Mouse (Mus musculus): Measurements from ENCODE around the gene Mycbp2. TPM values are rescaled to one million over a fixed set of nuclear protein-coding genes. Genes with fewer than 3 reads are reported as not detected.

The Mycbp2 gene
- polyA plus RNA-seq, 1 experiment from 2014 or later = 16.5 TPM

GRCm38 (mm10) chr14:103150139-103150538, 196.5 kb downstream of the Mycbp2 start:
- no peaks in the 10 kb centered on the region for H3K4me1 ChIP-seq
- 86% methylated on average over 5 of the region's 5 CpGs for WGBS
- peaks cover 25% of the 10 kb centered on the region for H3K36me3 ChIP-seq
- H3K4me3 ChIP-seq = no peak overlapping the region
- H3K9me3 ChIP-seq = no peaks in the 10 kb centered on the region
- no peak overlapping the region for H3K27ac ChIP-seq
- H3K27me3 ChIP-seq = no peaks in the 10 kb centered on the region
- H3K4me2 ChIP-seq = no peak overlapping the region
- ATAC-seq (ENCODE audit: borderline replicate concordance, extremely low read depth, low FRiP score, low TSS enrichment) = no peak
- no peak overlapping the region for H3K9ac ChIP-seq

- no peak for ATAC-seq (ENCODE audit: borderline replicate concordance, extremely low read depth, low FRiP score, low TSS enrichment)
- H3K4me1 ChIP-seq = no peaks in the 10 kb centered on the region
- H3K9ac ChIP-seq = no peak overlapping the region
- no peaks in the 10 kb centered on the region for H3K9me3 ChIP-seq
- H3K27ac ChIP-seq = no peak overlapping the region
- H3K4me2 ChIP-seq = no peak overlapping the region
- H3K4me3 ChIP-seq = no peak overlapping the region
- no peaks in the 10 kb centered on the region for H3K27me3 ChIP-seq
- H3K36me3 ChIP-seq = peaks cover 40% of the 10 kb centered on the region
- 71% methylated on average over 2 of the region's 2 CpGs for WGBS
These were observed 214.6 kb downstream of the Mycbp2 start for GRCm38 (mm10) chr14:103131991-103132390.

GRCm38 (mm10) chr14:103125756-103126155, 220.9 kb downstream of the Mycbp2 start:
- H3K27me3 ChIP-seq = no peaks in the 10 kb centered on the region
- no peak overlapping the region for H3K9ac ChIP-seq
- H3K9me3 ChIP-seq = no peaks in the 10 kb centered on the region
- H3K27ac ChIP-seq = no peak overlapping the region
- H3K36me3 ChIP-seq = peaks cover 44% of the 10 kb centered on the region
- no peak overlapping the region for H3K4me3 ChIP-seq
- H3K4me1 ChIP-seq = no peaks in the 10 kb centered on the region
- no peak overlapping the region for H3K4me2 ChIP-seq
- no peak for ATAC-seq (ENCODE audit: borderline replicate concordance, extremely low read depth, low FRiP score, low TSS enrichment)
- WGBS = 79% methylated on average over 6 of the region's 6 CpGs

DNA sequence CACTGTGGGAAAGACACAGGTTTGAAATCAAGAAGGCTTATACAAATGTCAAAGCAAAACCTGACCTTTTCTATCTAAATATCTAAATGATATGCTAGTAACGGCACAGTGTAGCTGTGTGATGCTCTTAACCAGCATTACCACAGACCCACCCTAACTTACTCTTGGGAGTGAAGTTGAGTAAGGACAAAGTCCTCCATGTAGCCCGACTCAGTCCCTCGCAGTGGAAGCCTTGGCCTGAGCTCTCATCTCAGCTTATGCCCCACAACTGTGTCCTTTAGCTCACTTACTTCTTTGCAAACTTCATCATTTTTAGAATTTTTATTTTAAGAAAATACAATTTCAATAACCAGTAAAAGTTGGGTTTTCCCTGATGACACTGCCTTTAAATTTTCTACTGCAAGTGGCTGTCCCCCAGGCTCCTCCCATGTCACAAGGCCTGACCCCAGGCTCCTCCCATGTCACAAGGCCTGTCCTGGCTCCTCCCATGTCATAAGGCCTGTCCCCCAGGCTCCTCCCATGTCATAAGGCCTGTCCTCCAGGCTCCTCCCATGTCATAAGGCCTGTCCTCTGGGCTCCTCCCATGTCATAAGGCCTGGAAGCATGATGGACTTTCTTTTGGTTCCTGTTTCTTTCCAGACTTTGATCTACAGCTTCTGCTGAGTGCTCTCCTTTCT, 231.5 kb downstream of the Mycbp2 start:
- ATAC-seq (ENCODE audit: borderline replicate concordance, extremely low read depth, low FRiP score, low TSS enrichment) = no peak
- Histone ChIP-seq H3K27me3 (no peaks in the 10 kb centered on the region), H3K36me3 (peaks cover 43% of the 10 kb centered on the region), H3K4me1 (no peaks in the 10 kb centered on the region), H3K27ac (no peak overlapping the region), H3K9me3 (no peaks in the 10 kb centered on the region), H3K4me3 (no peak overlapping the region), H3K4me2 (no peak overlapping the region), H3K9ac (no peak overlapping the region)
- WGBS = 93% methylated on average over 3 of the region's 3 CpGs

DNA sequence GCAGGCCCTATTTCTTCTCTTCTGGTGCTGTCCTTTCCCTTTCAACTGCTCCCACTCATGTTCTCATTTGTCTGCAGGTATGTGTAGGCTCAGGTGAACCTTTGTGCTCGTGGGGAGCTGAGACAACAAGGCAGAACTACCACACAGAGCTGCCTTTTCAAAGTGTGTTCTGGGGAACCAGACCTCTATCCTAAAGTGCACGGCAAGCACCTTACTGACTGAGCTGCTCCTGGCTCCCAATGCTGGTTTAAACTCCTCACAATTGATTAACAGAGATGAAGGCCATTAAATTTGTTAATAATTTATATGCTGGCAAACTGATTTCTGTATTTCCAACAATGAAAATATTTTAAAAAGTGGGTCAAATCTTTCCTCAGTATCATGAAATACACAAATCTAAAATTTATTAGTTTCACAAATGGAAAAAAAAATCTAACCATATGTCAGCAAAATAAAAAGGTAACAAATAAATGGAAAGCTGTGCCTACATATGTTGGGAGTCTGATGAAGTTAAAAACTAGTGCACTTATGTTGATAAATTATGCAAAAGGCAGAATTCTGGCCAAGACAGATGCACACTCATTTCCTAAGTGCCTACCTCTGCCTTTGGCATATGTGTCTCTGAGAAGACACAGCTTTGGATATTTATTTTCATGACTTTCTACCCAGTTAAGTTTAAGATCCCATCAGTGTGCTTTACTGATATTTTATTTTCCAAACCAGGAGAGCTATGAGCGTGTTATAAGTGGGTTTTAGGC, 233.8 kb downstream of the Mycbp2 start:
- H3K27ac ChIP-seq = no peak overlapping the region
- no peak for ATAC-seq (ENCODE audit: borderline replicate concordance, extremely low read depth, low FRiP score, low TSS enrichment)
- WGBS = 87% methylated on average over 3 of the region's 3 CpGs

DNA sequence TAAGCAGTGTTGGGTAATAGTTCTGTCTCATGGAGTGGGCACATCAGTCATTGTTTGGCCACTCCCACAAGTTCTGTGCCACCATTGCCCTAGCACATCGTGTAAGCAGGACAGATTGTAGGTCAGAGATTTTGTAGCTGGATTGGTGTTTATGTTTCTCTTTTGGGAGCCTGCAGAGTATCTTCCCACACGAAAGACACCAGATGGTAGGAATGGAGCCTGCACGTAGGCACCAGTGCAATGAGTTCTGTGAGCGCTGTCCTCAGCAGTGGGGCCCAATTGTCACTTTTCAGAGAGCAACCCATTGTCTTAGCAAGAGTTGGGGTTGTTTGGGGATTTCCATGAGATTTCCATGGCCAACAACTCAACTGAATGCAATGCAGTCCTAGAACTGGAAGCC, 236.6 kb downstream of the Mycbp2 start:
- Histone ChIP-seq H3K4me3 (no peak overlapping the region), H3K4me1 (no peaks in the 10 kb centered on the region), H3K27ac (no peak overlapping the region), H3K4me2 (no peak overlapping the region), H3K9me3 (no peaks in the 10 kb centered on the region), H3K9ac (no peak overlapping the region), H3K27me3 (no peaks in the 10 kb centered on the region), H3K36me3 (peaks cover 7% of the 10 kb centered on the region)
- 83% methylated on average over 4 of the region's 4 CpGs for WGBS
- ATAC-seq (ENCODE audit: borderline replicate concordance, extremely low read depth, low FRiP score, low TSS enrichment) = no peak

More for the DNA sequence above, 233.8 kb downstream of the Mycbp2 start:
- Histone ChIP-seq H3K36me3 (peaks cover 30% of the 10 kb centered on the region), H3K27me3 (no peaks in the 10 kb centered on the region), H3K4me3 (no peak overlapping the region), H3K4me2 (no peak overlapping the region), H3K9me3 (no peaks in the 10 kb centered on the region), H3K4me1 (no peaks in the 10 kb centered on the region), H3K9ac (no peak overlapping the region)

DNA sequence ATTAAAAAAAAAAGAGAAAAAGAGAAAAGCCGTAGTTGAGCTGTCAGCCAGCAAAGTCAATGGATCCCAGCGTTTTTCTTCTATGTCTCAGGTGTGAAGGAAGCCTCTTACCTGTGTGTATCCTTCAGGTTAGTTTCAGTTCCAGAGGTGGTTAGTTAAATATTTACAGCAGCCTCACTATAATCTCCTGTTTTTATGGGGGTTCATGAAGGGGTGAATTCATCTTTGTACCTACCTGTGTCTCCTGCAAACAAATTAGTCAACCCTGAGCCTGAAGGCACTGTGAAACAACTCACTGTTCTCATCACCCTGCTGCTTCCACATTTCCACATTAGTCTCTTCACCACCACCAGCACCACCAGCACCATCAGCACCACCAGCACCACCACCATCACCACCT, 240.3 kb downstream of the Mycbp2 start:
- Histone ChIP-seq H3K4me1 (0 out of 2 replicates have a peak, but pooled peaks cover 4% of the 10 kb centered on the region), H3K4me2 (no peak overlapping the region), H3K4me3 (no peak overlapping the region), H3K27ac (no peak overlapping the region), H3K27me3 (no peaks in the 10 kb centered on the region), H3K9me3 (no peaks in the 10 kb centered on the region), H3K9ac (no peak overlapping the region), H3K36me3 (no peaks in the 10 kb centered on the region)
- ATAC-seq (ENCODE audit: borderline replicate concordance, extremely low read depth, low FRiP score, low TSS enrichment) = no peak
- WGBS = 78% methylated on average over 2 of the region's 2 CpGs

DNA sequence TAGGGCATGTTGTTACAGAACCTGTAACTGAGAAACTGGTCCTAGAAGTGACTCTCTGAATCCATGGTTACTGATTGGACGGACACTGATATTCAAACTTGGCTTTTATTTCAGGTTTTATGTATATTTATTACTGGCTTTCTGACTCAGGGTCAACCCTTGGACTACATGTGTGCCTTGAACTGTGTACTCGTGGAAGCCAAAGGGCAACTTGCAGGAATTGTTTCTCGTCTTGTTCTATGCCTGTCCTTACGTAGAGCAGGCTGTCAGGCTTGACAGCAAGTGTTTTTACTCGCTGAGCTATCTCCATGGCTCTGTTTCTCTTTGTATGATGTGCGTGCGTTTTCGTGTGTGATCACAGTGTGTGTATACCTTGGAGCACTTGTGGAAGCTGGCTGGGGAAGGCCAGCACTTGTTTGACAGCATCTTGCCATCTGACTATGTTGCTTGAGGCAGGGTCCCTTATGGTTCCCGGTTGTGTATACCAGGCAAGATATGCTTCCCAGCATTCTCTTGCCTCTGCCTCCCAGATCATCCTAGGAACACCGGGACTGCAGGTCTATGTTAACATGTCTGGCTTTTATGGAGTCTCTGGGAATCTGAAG, 243.8 kb downstream of the Mycbp2 start:
- H3K4me3 ChIP-seq = no peak overlapping the region
- no peak overlapping the region for H3K4me2 ChIP-seq
- H3K36me3 ChIP-seq = no peaks in the 10 kb centered on the region
- peaks cover 11% of the 10 kb centered on the region for H3K4me1 ChIP-seq
- no peaks in the 10 kb centered on the region for H3K27me3 ChIP-seq
- no peaks in the 10 kb centered on the region for H3K9me3 ChIP-seq
- H3K9ac ChIP-seq = no peak overlapping the region
- 52% methylated on average over 10 of the region's 10 CpGs for WGBS
- no peak for ATAC-seq (ENCODE audit: borderline replicate concordance, extremely low read depth, low FRiP score, low TSS enrichment)
- peak overlapping the region; percentile 33; the same call in 1 of the 2 replicates for H3K27ac ChIP-seq

DNA sequence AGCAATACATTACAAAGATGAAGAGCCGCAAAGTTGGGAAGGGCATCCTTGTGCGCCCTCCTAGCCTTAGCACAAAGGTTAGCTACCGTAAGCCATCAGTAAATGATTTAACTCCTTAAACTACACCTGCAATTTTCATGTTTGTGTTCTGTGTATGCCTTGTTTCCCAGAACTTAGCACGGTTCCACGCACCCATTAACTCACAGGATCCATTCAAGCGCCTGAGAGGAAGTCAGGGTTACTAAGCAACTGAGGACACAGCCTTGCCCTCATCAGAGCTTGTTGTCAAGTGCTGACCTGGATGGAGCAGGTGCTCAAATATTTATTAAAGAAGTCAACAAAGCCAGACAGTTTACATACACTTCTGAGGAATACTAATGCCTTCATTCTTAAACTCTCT, 244.4 kb downstream of the Mycbp2 start:
- Histone ChIP-seq H3K27me3 (no peaks in the 10 kb centered on the region), H3K4me3 (no peak overlapping the region), H3K4me1 (peaks cover 15% of the 10 kb centered on the region), H3K9me3 (no peaks in the 10 kb centered on the region), H3K27ac (peak overlapping the region; percentile 33; the same call in 1 of the 2 replicates), H3K36me3 (no peaks in the 10 kb centered on the region), H3K4me2 (no peak overlapping the region), H3K9ac (no peak overlapping the region)
- ATAC-seq (ENCODE audit: borderline replicate concordance, extremely low read depth, low FRiP score, low TSS enrichment) = no peak
- WGBS = 53% methylated on average over 6 of the region's 6 CpGs

DNA sequence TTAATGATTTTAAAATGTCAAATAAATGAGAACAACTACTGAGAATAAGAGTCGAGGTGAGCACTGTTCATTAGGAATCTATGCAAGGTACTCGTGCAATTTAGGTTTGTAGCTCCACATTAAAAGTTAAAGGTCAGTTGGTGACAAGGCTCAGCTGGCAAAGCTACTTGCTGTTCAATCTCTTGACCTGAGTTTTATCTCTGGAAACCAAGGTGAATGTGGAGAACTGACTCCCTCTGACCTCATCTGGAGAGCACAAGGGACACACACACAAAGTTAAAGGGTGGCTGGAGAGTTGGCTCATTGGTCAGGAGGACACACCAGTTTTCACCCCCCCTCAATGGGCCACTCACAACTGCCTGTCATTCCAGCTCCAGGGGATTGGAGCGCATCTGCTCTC, 245.4 kb downstream of the Mycbp2 start:
- Histone ChIP-seq H3K27me3 (no peaks in the 10 kb centered on the region), H3K36me3 (no peaks in the 10 kb centered on the region), H3K4me2 (no peak overlapping the region), H3K27ac (no peak overlapping the region; the same call in 1 of the 2 replicates), H3K9me3 (no peaks in the 10 kb centered on the region), H3K4me3 (no peak overlapping the region), H3K4me1 (peaks cover 24% of the 10 kb centered on the region), H3K9ac (no peak overlapping the region)
- 50% methylated on average over 3 of the region's 3 CpGs for WGBS
- ATAC-seq (ENCODE audit: borderline replicate concordance, extremely low read depth, low FRiP score, low TSS enrichment) = no peak

DNA sequence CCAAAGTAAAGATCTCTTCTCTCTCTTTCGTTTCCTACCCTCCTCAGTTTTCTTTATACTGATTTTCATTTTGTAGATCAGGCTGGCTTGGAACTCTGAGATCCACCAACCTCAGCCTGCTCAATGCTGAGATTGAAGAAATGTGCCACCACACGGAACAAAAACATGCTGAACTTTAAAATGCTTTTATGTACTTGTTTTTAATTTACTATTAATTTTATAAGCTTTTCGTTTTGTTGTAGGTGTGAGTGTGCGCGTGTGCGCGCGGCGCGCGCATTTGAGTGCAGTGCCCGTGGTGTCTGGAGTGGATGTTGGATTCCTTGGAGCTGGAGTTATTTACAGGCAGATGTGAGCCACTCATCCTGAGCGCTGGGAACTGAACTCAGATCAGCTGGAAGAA, 246.3 kb downstream of the Mycbp2 start:
- WGBS = 58% methylated on average over 13 of the region's 13 CpGs
- no peak overlapping the region for H3K9ac ChIP-seq
- peak overlapping the region; percentile 66 for H3K4me2 ChIP-seq
- no peaks in the 10 kb centered on the region for H3K27me3 ChIP-seq
- H3K4me1 ChIP-seq = peaks cover 26% of the 10 kb centered on the region
- H3K27ac ChIP-seq = peak overlapping the region; percentile 99
- H3K4me3 ChIP-seq = peak overlapping the region; percentile 95; the same call in 1 of the 2 replicates
- 0 out of 2 replicates have a peak, but pooled peaks cover 1% of the 10 kb centered on the region for H3K36me3 ChIP-seq
- H3K9me3 ChIP-seq = no peaks in the 10 kb centered on the region
- no peak for ATAC-seq (ENCODE audit: borderline replicate concordance, extremely low read depth, low FRiP score, low TSS enrichment)

Data from lung, embryonic 15.5 days (tissue).